Mouse (Mus musculus): Measurements from ENCODE around the gene L3mbtl3. TPM values are rescaled to one million over a fixed set of nuclear protein-coding genes. Genes with fewer than 3 reads are reported as not detected.

Gene L3mbtl3
- polyA plus RNA-seq, 1 experiment from 2014 or later = 12.2 TPM

GRCm38 (mm10) chr10:26333966-26334365 lies 41.8 kb downstream of the L3mbtl3 start:
- peaks cover 38% of the 10 kb centered on the region for H3K36me3 ChIP-seq
- WGBS = 54% methylated on average over 5 of the region's 5 CpGs

GRCm38 (mm10) chr10:26332781-26333180 lies 43.0 kb downstream of the L3mbtl3 start:
- no peaks in the 10 kb centered on the region for H3K9me3 ChIP-seq (replicated peaks)
- H3K27me3 ChIP-seq (replicated peaks) = no peaks in the 10 kb centered on the region
- WGBS = 49% methylated on average over 2 of the region's 2 CpGs
- H3K9ac ChIP-seq = no peak overlapping the region
- no peak overlapping the region for H3K27ac ChIP-seq (ENCODE audit: poor library complexity, severe bottlenecking)
- no peak overlapping the region for H3K4me3 ChIP-seq
- no peaks in the 10 kb centered on the region for H3K4me1 ChIP-seq (replicated peaks)
- peaks cover 26% of the 10 kb centered on the region for H3K36me3 ChIP-seq
- no peak for ATAC-seq (ENCODE audit: insufficient number of reproducible peaks, low FRiP score)
- no peak overlapping the region for H3K4me2 ChIP-seq

More at GRCm38 (mm10) chr10:26333966-26334365, 41.8 kb downstream of the L3mbtl3 start:
- no peaks in the 10 kb centered on the region for H3K27me3 ChIP-seq (replicated peaks)
- no peak overlapping the region for H3K9ac ChIP-seq
- H3K27ac ChIP-seq (ENCODE audit: poor library complexity, severe bottlenecking) = no peak overlapping the region
- ATAC-seq (ENCODE audit: insufficient number of reproducible peaks, low FRiP score) = no peak
- H3K9me3 ChIP-seq (replicated peaks) = no peaks in the 10 kb centered on the region
- no peaks in the 10 kb centered on the region for H3K4me1 ChIP-seq (replicated peaks)
- no peak overlapping the region for H3K4me3 ChIP-seq
- H3K4me2 ChIP-seq = no peak overlapping the region

GRCm38 (mm10) chr10:26328843-26329242 lies 46.9 kb downstream of the L3mbtl3 start:
- WGBS = 50% methylated on average over 3 of the region's 3 CpGs
- no peak overlapping the region for H3K9ac ChIP-seq
- no peaks in the 10 kb centered on the region for H3K9me3 ChIP-seq (replicated peaks)
- no peak for ATAC-seq (ENCODE audit: insufficient number of reproducible peaks, low FRiP score)
- no peak overlapping the region for H3K27ac ChIP-seq (ENCODE audit: poor library complexity, severe bottlenecking)
- no peak overlapping the region for H3K4me3 ChIP-seq
- no peaks in the 10 kb centered on the region for H3K27me3 ChIP-seq (replicated peaks)
- peaks cover 14% of the 10 kb centered on the region for H3K36me3 ChIP-seq
- H3K4me1 ChIP-seq (replicated peaks) = no peaks in the 10 kb centered on the region
- H3K4me2 ChIP-seq = no peak overlapping the region

- Histone ChIP-seq H3K4me2 (no peak overlapping the region), H3K27ac (ENCODE audit: poor library complexity, severe bottlenecking) (no peak overlapping the region), H3K4me3 (no peak overlapping the region), H3K4me1 (replicated peaks) (no peaks in the 10 kb centered on the region), H3K9me3 (replicated peaks) (no peaks in the 10 kb centered on the region), H3K27me3 (replicated peaks) (no peaks in the 10 kb centered on the region), H3K36me3 (peaks cover 14% of the 10 kb centered on the region), H3K9ac (no peak overlapping the region)
- no peak for ATAC-seq (ENCODE audit: insufficient number of reproducible peaks, low FRiP score)
- 79% methylated on average over 17 of the region's 17 CpGs for WGBS
These were observed 47.9 kb downstream of the L3mbtl3 start for GRCm38 (mm10) chr10:26327691-26328542.

GRCm38 (mm10) chr10:26327291-26327690 lies 48.5 kb downstream of the L3mbtl3 start:
- no peak for ATAC-seq (ENCODE audit: insufficient number of reproducible peaks, low FRiP score)
- H3K4me2 ChIP-seq = no peak overlapping the region
- H3K9ac ChIP-seq = no peak overlapping the region
- no peak overlapping the region for H3K4me3 ChIP-seq
- H3K27me3 ChIP-seq (replicated peaks) = no peaks in the 10 kb centered on the region
- H3K27ac ChIP-seq (ENCODE audit: poor library complexity, severe bottlenecking) = no peak overlapping the region
- H3K36me3 ChIP-seq = peaks cover 16% of the 10 kb centered on the region
- H3K9me3 ChIP-seq (replicated peaks) = no peaks in the 10 kb centered on the region
- WGBS = 93% methylated on average over 5 of the region's 5 CpGs
- no peaks in the 10 kb centered on the region for H3K4me1 ChIP-seq (replicated peaks)

GRCm38 (mm10) chr10:26325320-26325719 lies 50.5 kb downstream of the L3mbtl3 start:
- ATAC-seq (ENCODE audit: insufficient number of reproducible peaks, low FRiP score) = no peak
- no peak overlapping the region for H3K27ac ChIP-seq (ENCODE audit: poor library complexity, severe bottlenecking)
- WGBS = 87% methylated on average over 2 of the region's 2 CpGs

GRCm38 (mm10) chr10:26322344-26323051 lies 53.3 kb downstream of the L3mbtl3 start:
- no peaks in the 10 kb centered on the region for H3K27me3 ChIP-seq (replicated peaks)
- peaks cover 6% of the 10 kb centered on the region; the same call in 1 of the 2 replicates for H3K4me1 ChIP-seq (replicated peaks)
- no peaks in the 10 kb centered on the region for H3K9me3 ChIP-seq (replicated peaks)
- ATAC-seq (ENCODE audit: insufficient number of reproducible peaks, low FRiP score) = no peak
- no peak overlapping the region for H3K4me3 ChIP-seq
- peaks cover 20% of the 10 kb centered on the region for H3K36me3 ChIP-seq
- H3K9ac ChIP-seq = no peak overlapping the region
- H3K27ac ChIP-seq (ENCODE audit: poor library complexity, severe bottlenecking) = no peak overlapping the region
- H3K4me2 ChIP-seq = no peak overlapping the region
- WGBS = 75% methylated on average over 7 of the region's 7 CpGs

More at GRCm38 (mm10) chr10:26325320-26325719, 50.5 kb downstream of the L3mbtl3 start:
- peaks cover 3% of the 10 kb centered on the region; the same call in 1 of the 2 replicates for H3K4me1 ChIP-seq (replicated peaks)
- no peak overlapping the region for H3K4me2 ChIP-seq
- H3K27me3 ChIP-seq (replicated peaks) = no peaks in the 10 kb centered on the region
- no peak overlapping the region for H3K4me3 ChIP-seq
- H3K9me3 ChIP-seq (replicated peaks) = no peaks in the 10 kb centered on the region
- H3K36me3 ChIP-seq = peaks cover 19% of the 10 kb centered on the region
- no peak overlapping the region for H3K9ac ChIP-seq

- H3K27ac ChIP-seq (ENCODE audit: poor library complexity, severe bottlenecking) = no peak overlapping the region
- no peak for ATAC-seq (ENCODE audit: insufficient number of reproducible peaks, low FRiP score)
- no peaks in the 10 kb centered on the region for H3K9me3 ChIP-seq (replicated peaks)
- H3K9ac ChIP-seq = no peak overlapping the region
- no peak overlapping the region for H3K4me3 ChIP-seq
- H3K4me1 ChIP-seq (replicated peaks) = peaks cover 6% of the 10 kb centered on the region; the same call in 1 of the 2 replicates
- no peak overlapping the region for H3K4me2 ChIP-seq
- peaks cover 17% of the 10 kb centered on the region for H3K36me3 ChIP-seq
- WGBS = 59% methylated on average over 4 of the region's 4 CpGs
- H3K27me3 ChIP-seq (replicated peaks) = no peaks in the 10 kb centered on the region
These were observed 55.1 kb downstream of the L3mbtl3 start for GRCm38 (mm10) chr10:26320679-26321078.

GRCm38 (mm10) chr10:26314327-26314726 lies 61.4 kb downstream of the L3mbtl3 start:
- no peak overlapping the region for H3K27ac ChIP-seq (ENCODE audit: poor library complexity, severe bottlenecking)
- 90% methylated on average over 15 of the region's 15 CpGs for WGBS
- H3K9me3 ChIP-seq (replicated peaks) = no peaks in the 10 kb centered on the region
- no peak for ATAC-seq (ENCODE audit: insufficient number of reproducible peaks, low FRiP score)
- H3K36me3 ChIP-seq = peaks cover 47% of the 10 kb centered on the region
- H3K4me1 ChIP-seq (replicated peaks) = no peaks in the 10 kb centered on the region
- H3K4me3 ChIP-seq = no peak overlapping the region
- H3K27me3 ChIP-seq (replicated peaks) = no peaks in the 10 kb centered on the region
- H3K9ac ChIP-seq = no peak overlapping the region
- no peak overlapping the region for H3K4me2 ChIP-seq

- no peak for ATAC-seq (ENCODE audit: insufficient number of reproducible peaks, low FRiP score)
- Histone ChIP-seq H3K27ac (ENCODE audit: poor library complexity, severe bottlenecking) (no peak overlapping the region), H3K9me3 (replicated peaks) (no peaks in the 10 kb centered on the region), H3K4me1 (replicated peaks) (no peaks in the 10 kb centered on the region), H3K36me3 (peaks cover 23% of the 10 kb centered on the region), H3K27me3 (replicated peaks) (no peaks in the 10 kb centered on the region), H3K4me3 (no peak overlapping the region), H3K9ac (no peak overlapping the region), H3K4me2 (no peak overlapping the region)
- 92% methylated on average over 6 of the region's 6 CpGs for WGBS
These were observed 72.3 kb downstream of the L3mbtl3 start for GRCm38 (mm10) chr10:26303485-26303884.

- H3K27me3 ChIP-seq (replicated peaks) = no peaks in the 10 kb centered on the region
- H3K4me3 ChIP-seq = no peak overlapping the region
- no peaks in the 10 kb centered on the region for H3K4me1 ChIP-seq (replicated peaks)
- H3K9me3 ChIP-seq (replicated peaks) = no peaks in the 10 kb centered on the region
- no peak for ATAC-seq (ENCODE audit: insufficient number of reproducible peaks, low FRiP score)
- no peak overlapping the region for H3K27ac ChIP-seq (ENCODE audit: poor library complexity, severe bottlenecking)
- WGBS = 85% methylated on average over 4 of the region's 4 CpGs
- H3K9ac ChIP-seq = no peak overlapping the region
- peaks cover 18% of the 10 kb centered on the region for H3K36me3 ChIP-seq
- H3K4me2 ChIP-seq = no peak overlapping the region
These were observed 73.4 kb downstream of the L3mbtl3 start for GRCm38 (mm10) chr10:26302336-26302735.

Data from heart, embryonic 12.5 days (tissue).